Mouse (Mus musculus): ENCODE data around the gene Nckipsd. TPM values are rescaled to one million over a fixed set of nuclear protein-coding genes. Genes with fewer than 3 reads are reported as not detected.

The Nckipsd gene
- 55.5 and 58.8 TPM in 2 replicates for polyA plus RNA-seq (2012; rRNA removed)

GRCm38 (mm10) chr9:108808163-108808665 lies at the start of gene Nckipsd:
TSS of gene Nckipsd (plus strand) at chr9:108808368.
- DNase-seq (ENCODE audit: extremely low spot score in 1 of 2, low spot score in 1 of 2) = peak; percentile 71 to 96

GRCm38 (mm10) chr9:108759121-108759520 lies 49.0 kb upstream of the Nckipsd start:
- no peak for DNase-seq (ENCODE audit: extremely low spot score in 1 of 2, low spot score in 1 of 2)

- DNase-seq (ENCODE audit: extremely low spot score in 1 of 2, low spot score in 1 of 2) = no peak
Observed at GRCm38 (mm10) chr9:108759805-108760204, 48.4 kb upstream of the Nckipsd start.

- no peak for DNase-seq (ENCODE audit: extremely low spot score in 1 of 2, low spot score in 1 of 2)
Observed at GRCm38 (mm10) chr9:108761561-108761960, 46.6 kb upstream of the Nckipsd start.

- DNase-seq (ENCODE audit: extremely low spot score in 1 of 2, low spot score in 1 of 2) = no peak
Observed at GRCm38 (mm10) chr9:108764971-108765370, 43.2 kb upstream of the Nckipsd start.

- no peak for DNase-seq (ENCODE audit: extremely low spot score in 1 of 2, low spot score in 1 of 2)
Observed at GRCm38 (mm10) chr9:108776614-108777013, 31.6 kb upstream of the Nckipsd start.

GRCm38 (mm10) chr9:108777276-108777675 lies 30.9 kb upstream of the Nckipsd start:
- DNase-seq (ENCODE audit: extremely low spot score in 1 of 2, low spot score in 1 of 2) = no peak

- DNase-seq (ENCODE audit: extremely low spot score in 1 of 2, low spot score in 1 of 2) = no peak
Observed at GRCm38 (mm10) chr9:108780959-108781358, 27.2 kb upstream of the Nckipsd start.

- no peak for DNase-seq (ENCODE audit: extremely low spot score in 1 of 2, low spot score in 1 of 2)
Observed at GRCm38 (mm10) chr9:108781891-108782290, 26.3 kb upstream of the Nckipsd start.

- no peak for DNase-seq (ENCODE audit: extremely low spot score in 1 of 2, low spot score in 1 of 2)
Observed at GRCm38 (mm10) chr9:108782836-108783547, 25.2 kb upstream of the Nckipsd start.

- peak; percentile 91 to 97 for DNase-seq (ENCODE audit: extremely low spot score in 1 of 2, low spot score in 1 of 2)
Observed at GRCm38 (mm10) chr9:108783548-108784463, 24.4 kb upstream of the Nckipsd start, which contains the start of gene Ip6k2. TSS of gene Ip6k2 (plus strand) at chr9:108783796.

- no peak for DNase-seq (ENCODE audit: extremely low spot score in 1 of 2, low spot score in 1 of 2)
Observed at GRCm38 (mm10) chr9:108785416-108785815, 22.8 kb upstream of the Nckipsd start.

- DNase-seq (ENCODE audit: extremely low spot score in 1 of 2, low spot score in 1 of 2) = no peak
Observed at GRCm38 (mm10) chr9:108786494-108786893, 21.7 kb upstream of the Nckipsd start.

- DNase-seq (ENCODE audit: extremely low spot score in 1 of 2, low spot score in 1 of 2) = no peak
Observed at GRCm38 (mm10) chr9:108787080-108787479, 21.1 kb upstream of the Nckipsd start.

- no peak for DNase-seq (ENCODE audit: extremely low spot score in 1 of 2, low spot score in 1 of 2)
Observed at GRCm38 (mm10) chr9:108788713-108789112, 19.5 kb upstream of the Nckipsd start.

- DNase-seq (ENCODE audit: extremely low spot score in 1 of 2, low spot score in 1 of 2) = no peak
Observed at GRCm38 (mm10) chr9:108792307-108792706, 15.9 kb upstream of the Nckipsd start.

GRCm38 (mm10) chr9:108792730-108793129 lies 15.4 kb upstream of the Nckipsd start:
- no peak for DNase-seq (ENCODE audit: extremely low spot score in 1 of 2, low spot score in 1 of 2)

- no peak for DNase-seq (ENCODE audit: extremely low spot score in 1 of 2, low spot score in 1 of 2)
Observed at GRCm38 (mm10) chr9:108795281-108795680, 12.9 kb upstream of the Nckipsd start.

GRCm38 (mm10) chr9:108795762-108796161 lies 12.4 kb upstream of the Nckipsd start:
- peak in 1 of 2 experiments; percentile 39 for DNase-seq (ENCODE audit: extremely low spot score in 1 of 2, low spot score in 1 of 2)

- peak; percentile 49 to 66 for DNase-seq (ENCODE audit: extremely low spot score in 1 of 2, low spot score in 1 of 2)
Observed at GRCm38 (mm10) chr9:108796351-108796981, 11.7 kb upstream of the Nckipsd start.

GRCm38 (mm10) chr9:108797477-108797876 lies 10.7 kb upstream of the Nckipsd start:
- no peak for DNase-seq (ENCODE audit: extremely low spot score in 1 of 2, low spot score in 1 of 2)
